Mouse (Mus musculus) hindbrain, embryonic 14.5 days (tissue): ENCODE measurements around the gene Rbm39. TPM values are rescaled to one million over a fixed set of nuclear protein-coding genes. Genes with fewer than 3 reads are reported as not detected.

Experiments
- ATAC-seq: fragments of 200-750 bp; cut with Nextera tagmentation; 2 replicates; pipeline ENCODE4 v1.8.0; 2017; ENCODE audit warnings: moderate number of reproducible peaks, mild to moderate bottlenecking, moderate TSS enrichment, moderate library complexity; ENCODE audit not compliant: low FRiP score
- DNase-seq: peaks from one replicate; pipeline ENCODE4 v3.0.0-alpha.2; 2015; ENCODE audit warnings: low spot score
- H3K27ac ChIP-seq: fragments of 300-500 bp; sonication (generic); 2 replicates; pipeline ENCODE4 v1.5.1; 2014; ENCODE audit warnings: mild to moderate bottlenecking, moderate library complexity
- H3K27me3 ChIP-seq: fragments of 300-500 bp; sonication (generic); 2 replicates; pipeline ENCODE4 v1.6.1; 2014; ENCODE audit warnings: mild to moderate bottlenecking, low read length, mixed read lengths; ENCODE audit not compliant: control insufficient read depth, insufficient read depth
- H3K36me3 ChIP-seq: fragments of 300-500 bp; sonication (generic); replicated peaks from 2 replicates; pipeline ENCODE4 v1.6.1; 2014; ENCODE audit not compliant: control insufficient read depth, insufficient read depth
- H3K4me1 ChIP-seq: fragments of 300-500 bp; sonication (generic); replicated peaks from 2 replicates; pipeline ENCODE4 v1.6.1; 2014; ENCODE audit warnings: antibody characterized with exemption, low read length, mixed read lengths; ENCODE audit not compliant: control insufficient read depth, insufficient read depth
- H3K4me2 ChIP-seq: fragments of 300-500 bp; sonication (generic); replicated peaks from 2 replicates; pipeline ENCODE4 v1.6.1; 2014; ENCODE audit warnings: mild to moderate bottlenecking, moderate library complexity
- H3K4me3 ChIP-seq: fragments of 300-500 bp; sonication (generic); replicated peaks from 2 replicates; pipeline ENCODE4 v1.5.1; 2014; ENCODE audit warnings: mild to moderate bottlenecking, low read length
- H3K9ac ChIP-seq: fragments of 300-500 bp; sonication (generic); 2 replicates; pipeline ENCODE4 v1.6.1; 2014
- H3K9me3 ChIP-seq: fragments of 300-500 bp; sonication (generic); 2 replicates; pipeline ENCODE4 v1.6.1; 2016; ENCODE audit warnings: low read length; ENCODE audit not compliant: control insufficient read depth
- WGBS: fragments of 180-500 bp; shearing (Covaris S2); extraction: QIAGEN DNeasy Blood & Tissue Kit; methylation state at CpG from one replicate; pipeline ENCODE4 v1.1.7; 2014; 5-methylcytosine and 5-hydroxymethylcytosine counted together
- polyA plus RNA-seq: library from polyadenylated mRNA; unstranded; fragments of >200 nt; fragmentation: Nextera tagmentation; extraction: Ambion mirVana; gene quantifications from 2 replicates; pipeline ENCODE4 v1.2.1, GENCODE M21; 2014

The Rbm39 gene
- polyA plus RNA-seq, 1 experiment from 2014 or later = 461 TPM

DNA sequence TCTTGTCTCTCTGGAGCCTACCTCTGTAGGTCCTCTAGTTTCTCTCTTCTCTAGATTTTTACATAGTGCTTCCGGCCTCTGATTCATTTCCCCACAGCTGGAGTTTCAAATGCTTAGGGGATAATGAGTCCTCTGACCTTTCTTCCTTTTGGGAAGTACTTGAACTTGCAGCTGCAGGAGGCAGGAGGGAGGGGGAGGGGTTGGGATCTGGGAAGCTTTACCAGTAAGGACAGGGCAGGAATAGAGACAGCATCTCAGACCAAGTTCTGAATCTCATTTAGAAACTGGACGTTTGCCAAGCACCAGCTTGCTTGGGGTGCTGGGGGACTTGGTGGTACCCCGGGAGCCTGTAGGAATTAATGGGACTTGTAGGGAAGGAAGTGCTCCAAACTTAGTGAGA, 19.9 kb upstream of the Rbm39 start:
- no peak for DNase-seq
- Histone ChIP-seq H3K9ac (no peak overlapping the region), H3K4me3 (no peak overlapping the region), H3K4me1 (peaks cover 36% of the 10 kb centered on the region), H3K27me3 (no peaks in the 10 kb centered on the region), H3K9me3 (no peaks in the 10 kb centered on the region), H3K4me2 (no peak overlapping the region), H3K27ac (0 out of 2 replicates have a peak overlapping the region, but pooled peaks have one; percentile 7), H3K36me3 (0 out of 2 replicates have a peak, but pooled peaks cover 9% of the 10 kb centered on the region)
- WGBS = 56% methylated on average over 3 of the region's 3 CpGs
- no peak for ATAC-seq

DNA sequence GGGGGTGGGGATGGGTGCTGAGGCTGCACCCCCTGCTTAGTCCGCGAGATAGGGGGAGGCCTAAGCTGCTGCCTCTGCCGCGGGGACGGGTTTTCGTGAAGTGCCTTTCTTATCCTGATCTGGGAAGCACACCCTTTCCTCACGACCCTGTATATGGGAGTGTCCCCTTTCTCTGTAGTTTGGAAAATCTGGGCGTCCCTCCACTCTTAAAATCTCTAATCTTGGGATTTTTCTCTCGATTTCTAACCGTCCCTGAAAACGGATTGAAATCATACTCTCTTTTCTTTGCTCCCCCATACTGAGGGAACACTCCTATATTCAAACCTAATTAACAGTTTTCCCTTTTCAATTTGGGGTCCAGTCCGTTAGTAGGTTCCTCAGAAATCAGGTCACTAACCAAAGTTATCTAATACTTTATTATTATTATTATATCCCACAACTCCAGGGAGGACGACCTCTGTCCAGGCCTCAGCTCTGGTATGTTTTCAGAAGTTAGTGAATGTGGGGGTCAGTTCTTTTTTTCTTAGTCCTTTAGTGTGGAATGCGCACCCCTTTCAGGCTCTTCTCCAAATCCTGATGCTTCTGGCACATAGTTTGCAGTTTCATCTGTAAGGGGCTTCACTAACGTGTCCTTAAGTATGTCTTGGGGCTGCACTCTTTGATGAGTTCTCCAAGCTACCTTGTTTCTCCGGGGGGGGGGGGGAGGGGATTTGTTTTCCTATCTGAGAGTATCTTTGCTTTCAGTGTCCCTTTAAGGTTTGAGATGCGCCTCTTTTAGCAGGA, 17.3 kb upstream of the Rbm39 start:
- ATAC-seq (no peak), DNase-seq (no peak)
- 6% methylated on average over 17 of the region's 17 CpGs for WGBS
- 0 out of 2 replicates have a peak, but pooled peaks cover 4% of the 10 kb centered on the region for H3K36me3 ChIP-seq
- no peaks in the 10 kb centered on the region for H3K9me3 ChIP-seq
- H3K27me3 ChIP-seq = no peaks in the 10 kb centered on the region
- peak overlapping the region; percentile 84 for H3K9ac ChIP-seq
- H3K27ac ChIP-seq = peak overlapping the region; percentile 95
- peak overlapping the region; percentile 66 for H3K4me3 ChIP-seq
- H3K4me1 ChIP-seq = peaks cover 32% of the 10 kb centered on the region
- H3K4me2 ChIP-seq = peak overlapping the region; percentile 66

DNA sequence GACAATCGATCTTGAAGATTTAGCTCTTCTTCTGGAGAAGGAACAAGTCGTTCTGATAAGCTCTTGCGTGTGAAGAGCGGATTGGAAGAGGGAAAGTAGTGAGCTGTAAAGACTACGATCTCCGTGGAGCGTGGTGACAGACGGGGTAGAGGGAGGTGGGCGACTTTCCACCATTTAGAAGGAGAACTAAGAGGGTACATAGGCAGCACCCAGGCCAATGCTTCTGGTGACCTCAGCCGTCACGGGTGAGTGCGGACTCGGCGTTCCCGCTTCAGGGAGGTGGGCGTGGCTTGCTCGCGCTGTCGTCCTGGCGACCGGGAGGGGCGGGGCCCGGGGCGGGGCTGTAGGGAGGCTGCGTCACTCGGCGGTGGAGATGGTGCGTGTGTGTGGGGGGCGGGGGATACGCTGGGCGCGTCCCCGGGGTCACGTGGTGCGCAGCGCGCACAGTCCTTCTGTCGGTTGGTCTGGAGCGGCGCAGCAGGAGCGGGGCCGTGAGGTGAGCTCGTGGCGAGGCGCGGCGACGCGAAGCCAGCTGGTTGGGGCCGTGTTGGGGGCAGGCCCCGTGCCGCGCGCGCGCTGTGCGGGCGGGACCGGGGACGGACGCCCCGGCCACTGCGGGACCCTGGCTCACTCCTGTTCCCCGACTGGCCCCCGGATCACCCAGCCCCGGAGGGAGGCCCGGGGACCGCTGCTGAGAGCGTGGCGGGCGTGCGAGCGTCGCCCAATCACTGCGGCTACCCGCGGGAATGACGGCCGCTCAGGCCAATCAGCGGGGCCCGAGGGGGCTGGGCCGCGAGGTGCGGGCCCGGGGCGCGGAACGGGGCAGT, 16.5 kb upstream of the Rbm39 start, which contains the start of gene Phf20:
TSS of gene Phf20 (plus strand) at position 165 of the 827 bp plus-strand sequence.
- peaks cover 32% of the 10 kb centered on the region for H3K4me1 ChIP-seq
- ATAC-seq = peak; percentile 97

DNA sequence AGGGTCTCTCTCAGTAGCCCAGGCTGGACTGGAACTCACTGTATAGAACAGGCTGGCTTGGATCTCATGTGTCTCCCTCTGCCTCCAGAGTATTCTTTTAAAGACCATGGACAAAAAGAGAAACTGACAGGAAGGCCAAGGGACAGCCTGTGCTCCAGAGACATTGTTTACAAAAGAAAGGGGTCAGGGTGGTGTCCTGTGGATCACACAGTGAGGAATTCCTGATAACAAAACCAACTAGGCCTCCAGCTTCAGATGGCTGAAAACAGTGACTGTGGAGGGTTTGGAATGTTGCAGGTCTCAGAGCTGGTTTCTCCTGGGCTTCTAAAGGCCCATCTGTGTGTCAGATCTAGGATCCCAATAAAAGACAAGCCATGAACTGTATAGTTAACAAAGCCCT, 14.5 kb upstream of the Rbm39 start:
- ATAC-seq = no peak
- no peak overlapping the region for H3K9ac ChIP-seq

More for the DNA sequence above, 16.5 kb upstream of the Rbm39 start, which contains the start of gene Phf20:
- peak within 1 kb of the TSS; percentile 66 for H3K4me2 ChIP-seq
- no peaks in the 10 kb centered on the region for H3K27me3 ChIP-seq
- under 1% methylated on average over 79 of the region's 88 CpGs for WGBS
- DNase-seq = peak; percentile 92
- H3K36me3 ChIP-seq = 0 out of 2 replicates have a peak, but pooled peaks cover 4% of the 10 kb centered on the region
- H3K4me3 ChIP-seq = peak within 1 kb of the TSS; percentile 66
- peak within 1 kb of the TSS; percentile 84 for H3K9ac ChIP-seq
- H3K9me3 ChIP-seq = no peaks in the 10 kb centered on the region
- peak within 1 kb of the TSS; percentile 95 for H3K27ac ChIP-seq

DNA sequence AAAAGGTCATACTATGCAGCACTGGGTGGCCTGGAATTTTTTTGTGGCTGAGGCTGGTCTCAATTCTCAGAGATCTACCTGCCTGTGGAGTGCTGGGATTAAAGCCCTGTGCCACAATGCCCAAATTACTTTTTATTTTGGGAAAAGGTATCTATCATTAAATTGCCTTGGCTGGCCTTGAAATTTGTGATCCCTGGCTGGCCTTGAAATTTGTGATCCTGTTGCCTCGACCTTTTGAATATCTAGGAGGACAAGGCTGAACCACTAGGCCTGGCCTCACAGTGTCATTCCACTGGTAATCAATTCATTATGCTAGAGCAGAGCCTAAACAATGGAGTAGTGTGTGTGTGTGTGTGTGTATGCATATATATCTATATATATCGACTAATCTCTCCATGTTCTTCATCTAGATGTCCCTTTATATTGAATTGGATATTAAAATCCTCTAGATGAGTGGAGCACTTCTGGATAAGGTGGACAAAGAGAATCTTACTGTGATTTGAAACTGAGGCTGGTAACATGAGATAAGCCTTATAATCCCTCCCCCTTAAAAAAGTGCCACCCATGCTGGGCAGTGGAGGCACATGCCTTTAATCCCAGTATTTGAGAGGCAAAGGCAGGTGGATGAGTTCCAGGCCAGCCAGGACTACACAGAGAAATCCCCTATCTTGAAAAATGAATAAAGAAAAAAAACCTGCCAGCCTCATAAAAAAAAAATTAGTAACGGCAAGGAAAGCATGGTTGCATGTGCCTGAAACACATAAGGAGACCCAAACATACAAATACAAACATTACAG, 13.2 kb upstream of the Rbm39 start:
- Histone ChIP-seq H3K27ac (no peak overlapping the region), H3K9me3 (no peaks in the 10 kb centered on the region), H3K4me3 (no peak overlapping the region), H3K4me1 (peaks cover 14% of the 10 kb centered on the region), H3K9ac (no peak overlapping the region), H3K27me3 (no peaks in the 10 kb centered on the region), H3K4me2 (no peak overlapping the region), H3K36me3 (no peaks in the 10 kb centered on the region)
- DNase-seq = no peak
- 82% methylated on average over 3 of the region's 3 CpGs for WGBS
- ATAC-seq = no peak

More for the DNA sequence above, 14.5 kb upstream of the Rbm39 start:
- H3K4me1 ChIP-seq = peaks cover 26% of the 10 kb centered on the region
- no peak overlapping the region for H3K4me2 ChIP-seq
- H3K4me3 ChIP-seq = no peak overlapping the region
- H3K27me3 ChIP-seq = no peaks in the 10 kb centered on the region
- no peak for DNase-seq
- no peaks in the 10 kb centered on the region for H3K36me3 ChIP-seq
- no peaks in the 10 kb centered on the region for H3K9me3 ChIP-seq
- no peak overlapping the region for H3K27ac ChIP-seq

DNA sequence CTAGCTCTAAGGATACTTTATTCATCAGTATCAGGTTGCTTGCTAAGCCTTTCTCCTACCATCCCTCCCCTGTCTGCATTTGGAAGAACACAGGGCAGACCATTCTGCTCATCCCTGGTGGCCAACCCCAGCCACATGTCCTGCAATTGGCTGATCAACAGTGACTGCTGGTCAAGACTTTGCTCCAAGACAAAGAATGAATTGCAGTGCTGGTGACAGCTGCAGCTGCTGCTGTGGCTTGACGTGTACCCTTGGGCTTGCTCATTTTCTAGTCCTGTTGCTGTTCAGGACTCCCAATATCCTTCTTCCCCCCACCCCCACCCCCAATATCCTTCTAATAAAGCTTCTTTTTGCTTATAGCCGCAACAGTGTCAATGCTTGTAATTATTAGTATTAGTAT, 12.0 kb upstream of the Rbm39 start:
- Histone ChIP-seq H3K9ac (no peak overlapping the region), H3K4me1 (peaks cover 5% of the 10 kb centered on the region; the same call in 1 of the 2 replicates), H3K4me3 (no peak overlapping the region), H3K27me3 (no peaks in the 10 kb centered on the region), H3K4me2 (no peak overlapping the region), H3K27ac (no peak overlapping the region), H3K36me3 (no peaks in the 10 kb centered on the region), H3K9me3 (no peaks in the 10 kb centered on the region)
- ATAC-seq (no peak), DNase-seq (no peak)
- 70% methylated on average over 2 of the region's 2 CpGs for WGBS

DNA sequence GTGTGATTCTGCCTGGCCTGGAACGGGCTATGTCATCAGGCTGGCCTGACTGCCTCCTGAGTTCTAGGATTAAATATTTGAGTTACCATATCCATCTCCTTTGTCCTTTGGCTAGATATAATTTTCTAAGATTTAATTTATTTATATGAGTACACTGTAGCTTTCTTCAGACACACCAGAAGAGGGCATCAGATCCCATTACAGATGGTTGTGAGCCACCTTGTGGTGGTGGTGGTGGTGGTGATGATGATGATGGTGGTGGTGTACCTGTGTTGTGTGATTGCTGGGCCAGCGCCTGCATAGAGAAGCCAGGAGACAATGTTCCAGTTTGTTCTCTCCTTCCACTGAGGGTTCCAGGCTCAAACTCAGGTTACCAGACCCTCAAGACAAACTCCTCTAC, 11.5 kb upstream of the Rbm39 start:
- peaks cover 5% of the 10 kb centered on the region; the same call in 1 of the 2 replicates for H3K4me1 ChIP-seq
- no peak for ATAC-seq
- H3K4me3 ChIP-seq = no peak overlapping the region
- DNase-seq = no peak
- H3K9ac ChIP-seq = no peak overlapping the region
- 91% methylated on average over 2 of the region's 2 CpGs for WGBS
- no peaks in the 10 kb centered on the region for H3K9me3 ChIP-seq
- H3K36me3 ChIP-seq = no peaks in the 10 kb centered on the region
- H3K4me2 ChIP-seq = no peak overlapping the region
- H3K27ac ChIP-seq = no peak overlapping the region
- no peaks in the 10 kb centered on the region for H3K27me3 ChIP-seq

DNA sequence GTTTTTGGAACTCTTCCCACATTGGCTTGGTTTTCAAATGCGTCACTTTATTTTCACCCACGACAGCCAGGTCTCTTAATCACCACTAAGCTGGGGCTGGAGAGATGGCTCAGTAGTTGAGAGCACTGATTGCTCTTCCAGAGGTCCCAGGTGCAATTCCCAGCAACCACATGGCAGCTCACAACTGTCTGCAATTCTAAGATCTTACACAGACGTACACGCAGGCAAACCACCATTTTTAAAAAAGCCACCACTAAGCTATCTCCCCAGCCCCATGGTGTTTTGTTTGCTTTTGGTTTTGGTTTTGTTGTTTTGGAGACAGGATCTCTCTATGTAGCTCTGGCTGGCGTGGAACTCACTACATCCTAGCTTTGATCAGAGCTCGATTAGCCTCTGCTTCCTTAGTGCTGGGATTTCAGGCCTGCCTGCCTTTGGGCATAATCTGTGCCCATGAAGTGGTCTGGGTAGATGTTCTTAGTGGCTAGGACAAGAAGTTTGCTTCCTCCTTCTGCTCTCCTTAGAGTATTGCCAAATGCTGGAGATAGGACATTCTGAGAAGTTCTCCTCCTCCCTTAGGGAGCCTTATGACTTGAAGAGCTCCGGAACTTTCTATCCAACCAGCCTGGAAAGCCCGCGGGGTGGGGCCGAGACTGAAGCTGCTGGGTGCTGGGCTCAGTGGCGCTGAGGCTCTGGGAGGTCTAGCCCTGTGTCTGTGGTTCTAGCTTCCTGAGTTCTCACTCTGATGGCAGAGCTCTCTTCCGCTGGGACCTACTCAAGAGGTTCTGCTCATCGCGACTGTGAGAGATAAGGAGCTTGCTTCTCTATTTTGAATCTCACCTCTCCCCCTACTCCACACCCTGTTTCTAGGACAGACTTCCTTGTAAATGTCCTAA, 10.2 kb upstream of the Rbm39 start:
- no peaks in the 10 kb centered on the region for H3K27me3 ChIP-seq

More for the DNA sequence above, 10.2 kb upstream of the Rbm39 start:
- DNase-seq (no peak), ATAC-seq (no peak)
- H3K9me3 ChIP-seq = no peaks in the 10 kb centered on the region
- H3K4me1 ChIP-seq = no peaks in the 10 kb centered on the region
- H3K9ac ChIP-seq = no peak overlapping the region
- WGBS = 84% methylated on average over 14 of the region's 14 CpGs
- no peaks in the 10 kb centered on the region for H3K36me3 ChIP-seq
- H3K4me3 ChIP-seq = no peak overlapping the region
- H3K27ac ChIP-seq = no peak overlapping the region
- H3K4me2 ChIP-seq = no peak overlapping the region
